Mouse (Mus musculus) stomach, postnatal 0 days (tissue): ENCODE measurements around the gene Ccdc83. TPM values are rescaled to one million over a fixed set of nuclear protein-coding genes. Genes with fewer than 3 reads are reported as not detected.

Source experiments
- ATAC-seq: fragments of 200-750 bp; cut with Nextera tagmentation; 2 replicates; pipeline ENCODE4 v1.8.0; 2017; ENCODE audit not compliant: low FRiP score, low TSS enrichment
- DNase-seq: peaks from one replicate; pipeline ENCODE4 v3.0.0-alpha.2; 2016; ENCODE audit warnings: low spot score
- H3K27ac ChIP-seq: fragments of 300-500 bp; sonication (generic); replicated peaks from 2 replicates; pipeline ENCODE4 v1.5.1; 2014; ENCODE audit warnings: mild to moderate bottlenecking, control low read depth
- H3K27me3 ChIP-seq: fragments of 300-500 bp; sonication (generic); 2 replicates; pipeline ENCODE4 v1.6.1; 2014; ENCODE audit warnings: low read length; ENCODE audit not compliant: control insufficient read depth, insufficient read depth
- H3K36me3 ChIP-seq: fragments of 300-500 bp; sonication (generic); 2 replicates; pipeline ENCODE4 v1.6.1; 2014; ENCODE audit warnings: low read length, mixed read lengths; ENCODE audit not compliant: control insufficient read depth, insufficient read depth
- H3K4me1 ChIP-seq: fragments of 300-500 bp; sonication (generic); replicated peaks from 2 replicates; pipeline ENCODE4 v1.6.1; 2014; ENCODE audit warnings: antibody characterized with exemption; ENCODE audit not compliant: control insufficient read depth, insufficient read depth
- H3K4me2 ChIP-seq: fragments of 300-500 bp; sonication (generic); replicated peaks from 2 replicates; pipeline ENCODE4 v1.6.1; 2014; ENCODE audit warnings: low read depth, mild to moderate bottlenecking, control low read depth, moderate library complexity
- H3K4me3 ChIP-seq: fragments of 300-500 bp; sonication (generic); 2 replicates; pipeline ENCODE4 v1.5.1; 2014; ENCODE audit warnings: low read depth, low read length, control low read depth
- H3K9ac ChIP-seq: fragments of 300-500 bp; sonication (generic); 2 replicates; pipeline ENCODE4 v1.6.1; 2014; ENCODE audit warnings: mild to moderate bottlenecking, low read length, control low read depth, mixed read lengths
- H3K9me3 ChIP-seq: fragments of 300-500 bp; sonication (generic); 2 replicates; pipeline ENCODE4 v1.6.1; 2016; ENCODE audit warnings: low read length; ENCODE audit not compliant: control insufficient read depth
- CTCF ChIP-seq: IDR thresholded peaks from 2 replicates; pipeline ENCODE4 v1.5.1; 2016; ENCODE audit warnings: antibody characterized with exemption, low read depth, mild to moderate bottlenecking, moderate library complexity
- EP300 ChIP-seq: optimal IDR thresholded peaks from 2 replicates; pipeline ENCODE3; 2016; ENCODE audit warnings: antibody characterized with exemption
- WGBS: fragments of 180-500 bp; shearing (Covaris S2); extraction: QIAGEN DNeasy Blood & Tissue Kit; methylation state at CpG from one replicate; pipeline ENCODE4 v1.1.7; 2014; 5-methylcytosine and 5-hydroxymethylcytosine counted together
- polyA plus RNA-seq: library from polyadenylated mRNA; unstranded; fragments of >200 nt; fragmentation: Nextera tagmentation; extraction: Ambion mirVana; gene quantifications from 2 replicates; pipeline ENCODE4 v1.2.1, GENCODE M21; 2015

Ccdc83 gene
- polyA plus RNA-seq, 1 experiment from 2014 or later = not detected

- WGBS = 86% methylated on average over 2 of the region's 2 CpGs
- TF ChIP-seq EP300 (no peak), CTCF (no peak)
- H3K27ac ChIP-seq = no peak overlapping the region
- H3K4me2 ChIP-seq = no peak overlapping the region
- DNase-seq (no peak), ATAC-seq (no peak)
- H3K36me3 ChIP-seq = peaks cover 15% of the 10 kb centered on the region
- H3K4me3 ChIP-seq = no peak overlapping the region
- H3K9ac ChIP-seq = no peak overlapping the region
- H3K9me3 ChIP-seq = no peaks in the 10 kb centered on the region
- H3K27me3 ChIP-seq = no peaks in the 10 kb centered on the region
- no peaks in the 10 kb centered on the region for H3K4me1 ChIP-seq
These were observed 61.7 kb downstream of the Ccdc83 start for GRCm38 (mm10) chr7:90203914-90204313.

GRCm38 (mm10) chr7:90201877-90202465 is 63.6 kb downstream of the Ccdc83 start:
- TF ChIP-seq EP300 = no peak
- TF ChIP-seq CTCF = no peak
- Histone ChIP-seq H3K36me3 (peaks cover 11% of the 10 kb centered on the region; the same call in 1 of the 2 replicates), H3K4me3 (no peak overlapping the region), H3K4me1 (no peaks in the 10 kb centered on the region), H3K27me3 (no peaks in the 10 kb centered on the region), H3K9ac (no peak overlapping the region), H3K9me3 (no peaks in the 10 kb centered on the region), H3K4me2 (no peak overlapping the region), H3K27ac (no peak overlapping the region)
- peak; percentile 51; the same call in 1 of the 2 replicates for ATAC-seq
- no peak for DNase-seq
- 56% methylated on average over 2 of the region's 2 CpGs for WGBS

GRCm38 (mm10) chr7:90200251-90200650 is 65.3 kb downstream of the Ccdc83 start:
- WGBS = 70% methylated on average over 5 of the region's 5 CpGs
- no peak for TF ChIP-seq EP300
- peak; percentile 52 for TF ChIP-seq CTCF

GRCm38 (mm10) chr7:90180635-90181034 is 84.9 kb downstream of the Ccdc83 start:
- H3K27me3 ChIP-seq = no peaks in the 10 kb centered on the region
- 83% methylated on average over 1 of the region's 1 CpGs for WGBS
- no peak for TF ChIP-seq CTCF
- TF ChIP-seq EP300 = no peak
- H3K27ac ChIP-seq = no peak overlapping the region
- ATAC-seq = no peak
- H3K4me1 ChIP-seq = no peaks in the 10 kb centered on the region
- no peak overlapping the region for H3K4me3 ChIP-seq
- peaks cover 13% of the 10 kb centered on the region for H3K36me3 ChIP-seq
- no peaks in the 10 kb centered on the region for H3K9me3 ChIP-seq
- no peak overlapping the region for H3K9ac ChIP-seq
- no peak for DNase-seq
- H3K4me2 ChIP-seq = no peak overlapping the region

More at GRCm38 (mm10) chr7:90200251-90200650, 65.3 kb downstream of the Ccdc83 start:
- H3K9ac ChIP-seq = no peak overlapping the region
- H3K4me3 ChIP-seq = no peak overlapping the region
- peaks cover 11% of the 10 kb centered on the region; the same call in 1 of the 2 replicates for H3K36me3 ChIP-seq
- H3K9me3 ChIP-seq = no peaks in the 10 kb centered on the region
- H3K4me1 ChIP-seq = no peaks in the 10 kb centered on the region
- H3K27ac ChIP-seq = no peak overlapping the region
- DNase-seq (no peak), ATAC-seq (no peak)
- H3K4me2 ChIP-seq = no peak overlapping the region
- no peaks in the 10 kb centered on the region for H3K27me3 ChIP-seq

GRCm38 (mm10) chr7:90175576-90175975 is 90.0 kb downstream of the Ccdc83 start:
- 67% methylated on average over 2 of the region's 2 CpGs for WGBS
- Histone ChIP-seq H3K27ac (no peak overlapping the region), H3K27me3 (no peaks in the 10 kb centered on the region), H3K9me3 (no peaks in the 10 kb centered on the region), H3K4me2 (no peak overlapping the region), H3K4me1 (no peaks in the 10 kb centered on the region), H3K4me3 (no peak overlapping the region), H3K36me3 (peaks cover 20% of the 10 kb centered on the region), H3K9ac (no peak overlapping the region)
- DNase-seq = no peak
- no peak for ATAC-seq
- TF ChIP-seq CTCF (no peak), EP300 (no peak)

Other genes with a start within 250 kb of the Ccdc83 start
- gene Picalm, start 135.6 kb downstream of the Ccdc83 start, polyA plus RNA-seq = 25.1 and 25.3 TPM in 2 replicates
- 31.0 and 32.3 TPM in 2 replicates for gene Sytl2, start 36.5 kb upstream of the Ccdc83 start, polyA plus RNA-seq
- 0.56 and 0.91 TPM in 2 replicates for gene Ccdc89, start 160.8 kb upstream of the Ccdc83 start, polyA plus RNA-seq
- 20.6 and 21.3 TPM in 2 replicates for gene Crebzf, start 177.0 kb upstream of the Ccdc83 start, polyA plus RNA-seq
- 85.9 and 86.5 TPM in 2 replicates for gene Tmem126a, start 191.5 kb upstream of the Ccdc83 start, polyA plus RNA-seq
- 18.9 and 19.3 TPM in 2 replicates for gene Tmem126b, start 210.2 kb upstream of the Ccdc83 start, polyA plus RNA-seq
- gene Dlg2, start 210.9 kb upstream of the Ccdc83 start, polyA plus RNA-seq = 9.8 and 12.8 TPM in 2 replicates